Mouse (Mus musculus) liver, adult 2 months (tissue): ENCODE measurements around the gene Mansc1. TPM values are rescaled to one million over a fixed set of nuclear protein-coding genes. Genes with fewer than 3 reads are reported as not detected.

Experiments used
- DNase-seq: peaks from one replicate; pipeline ENCODE4 v3.0.0-alpha.2; 2011; ENCODE audit warnings: low read depth, low spot score; ENCODE audit errors: extremely low read depth
- H3K27ac ChIP-seq: fragments of 200-500 bp; replicated peaks from 2 replicates; pipeline ENCODE4 v1.5.1; 2012; ENCODE audit warnings: low read depth, mild to moderate bottlenecking, control low read depth, inconsistent platforms, low read length; ENCODE audit not compliant: insufficient read depth
- H3K27me3 ChIP-seq: fragments of 200-500 bp; 2 replicates; pipeline ENCODE4 v1.6.1; 2012; ENCODE audit warnings: mild to moderate bottlenecking, moderate library complexity, low read length, inconsistent platforms; ENCODE audit not compliant: control insufficient read depth, insufficient read depth
- H3K36me3 ChIP-seq: fragments of 200-500 bp; 2 replicates; pipeline ENCODE4 v1.6.1; 2012; ENCODE audit warnings: low read length, inconsistent platforms; ENCODE audit not compliant: control insufficient read depth, insufficient read depth
- H3K4me1 ChIP-seq: fragments of 200-500 bp; 2 replicates; pipeline ENCODE4 v1.6.1; 2011; ENCODE audit warnings: low read length; ENCODE audit not compliant: control insufficient read depth, insufficient read depth
- H3K4me3 ChIP-seq: fragments of 200-500 bp; 2 replicates; pipeline ENCODE4 v1.5.1; 2011; ENCODE audit warnings: low read depth, mild to moderate bottlenecking, control low read depth, low read length, moderate library complexity; ENCODE audit not compliant: insufficient read depth
- H3K79me2 ChIP-seq: fragments of 200-500 bp; 2 replicates; pipeline ENCODE4 v1.6.1; 2012; ENCODE audit warnings: inconsistent platforms, mild to moderate bottlenecking, low read length, moderate library complexity; ENCODE audit not compliant: control insufficient read depth, insufficient read depth
- H3K9ac ChIP-seq: fragments of 200-500 bp; 2 replicates; pipeline ENCODE4 v1.6.1; 2012; ENCODE audit warnings: low read depth, mild to moderate bottlenecking, control low read depth, inconsistent platforms, low read length
- CTCF ChIP-seq: fragments of 200-500 bp; IDR thresholded peaks from 2 replicates; pipeline ENCODE4 v1.5.1; 2011; ENCODE audit warnings: low read depth, low read length, control low read depth
- POLR2A ChIP-seq: fragments of 200-500 bp; IDR thresholded peaks from 2 replicates; pipeline ENCODE4 v1.6.1; 2011; ENCODE audit warnings: low read length, control low read depth; ENCODE audit not compliant: insufficient read depth; ENCODE audit errors: extremely low read depth
- WGBS: fragments of 180-500 bp; shearing (Covaris S2); methylation state at CpG from one replicate; pipeline ENCODE4 v1.1.7; 2018; 5-methylcytosine and 5-hydroxymethylcytosine counted together
- polyA plus RNA-seq: library from polyadenylated mRNA; depleted of rRNA; stranded (reverse); fragments of >200 nt; gene quantifications from 2 replicates; pipeline ENCODE4 v1.2.3, GENCODE M21; 2012
- total RNA-seq: library from RNA; depleted of rRNA; stranded (reverse); fragments of >200 nt; gene quantifications from 2 replicates; pipeline ENCODE4 v1.2.3, GENCODE M21; 2014

Mansc1 gene
- total and polyA plus RNA-seq, 2 experiments = 0.70 to 1.0 TPM

DNA sequence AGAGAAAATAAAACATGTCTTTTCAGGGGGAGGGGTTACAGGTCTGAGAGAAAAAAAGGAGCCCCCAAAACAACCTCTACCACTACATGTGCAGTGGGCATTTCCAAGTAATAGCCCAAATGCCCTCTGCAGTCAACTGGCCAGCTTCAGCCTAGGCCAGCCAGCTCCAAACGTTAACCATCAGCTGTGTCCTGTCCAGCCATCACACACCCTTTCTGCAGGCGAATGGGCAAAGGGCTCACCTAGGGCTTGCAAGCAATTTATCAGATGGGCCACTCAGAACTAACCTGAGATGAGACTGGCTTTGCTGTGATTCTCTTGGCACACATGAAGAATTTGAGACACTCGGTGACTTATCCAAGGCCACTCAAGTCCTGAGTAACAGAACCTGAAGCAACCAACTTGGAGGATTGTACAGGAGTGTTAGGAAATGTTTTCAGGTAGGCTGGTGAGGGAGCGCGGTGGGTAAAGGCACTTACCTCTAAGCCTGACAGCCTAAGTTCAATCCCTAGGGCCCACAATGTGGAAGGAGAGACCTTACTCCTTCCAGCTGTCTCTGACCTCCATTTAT, 64.2 kb downstream of the Mansc1 start:
- no peaks in the 10 kb centered on the region for H3K27me3 ChIP-seq
- peaks cover 16% of the 10 kb centered on the region; the same call in 1 of the 2 replicates for H3K79me2 ChIP-seq
- H3K4me1 ChIP-seq = peaks cover 7% of the 10 kb centered on the region
- DNase-seq = peak; percentile 60
- WGBS = 57% methylated on average over 5 of the region's 5 CpGs
- H3K9ac ChIP-seq = no peak overlapping the region
- no peak overlapping the region for H3K27ac ChIP-seq
- no peak overlapping the region for H3K4me3 ChIP-seq
- no peaks in the 10 kb centered on the region for H3K36me3 ChIP-seq
- TF ChIP-seq POLR2A (no peak), CTCF (no peak)

DNA sequence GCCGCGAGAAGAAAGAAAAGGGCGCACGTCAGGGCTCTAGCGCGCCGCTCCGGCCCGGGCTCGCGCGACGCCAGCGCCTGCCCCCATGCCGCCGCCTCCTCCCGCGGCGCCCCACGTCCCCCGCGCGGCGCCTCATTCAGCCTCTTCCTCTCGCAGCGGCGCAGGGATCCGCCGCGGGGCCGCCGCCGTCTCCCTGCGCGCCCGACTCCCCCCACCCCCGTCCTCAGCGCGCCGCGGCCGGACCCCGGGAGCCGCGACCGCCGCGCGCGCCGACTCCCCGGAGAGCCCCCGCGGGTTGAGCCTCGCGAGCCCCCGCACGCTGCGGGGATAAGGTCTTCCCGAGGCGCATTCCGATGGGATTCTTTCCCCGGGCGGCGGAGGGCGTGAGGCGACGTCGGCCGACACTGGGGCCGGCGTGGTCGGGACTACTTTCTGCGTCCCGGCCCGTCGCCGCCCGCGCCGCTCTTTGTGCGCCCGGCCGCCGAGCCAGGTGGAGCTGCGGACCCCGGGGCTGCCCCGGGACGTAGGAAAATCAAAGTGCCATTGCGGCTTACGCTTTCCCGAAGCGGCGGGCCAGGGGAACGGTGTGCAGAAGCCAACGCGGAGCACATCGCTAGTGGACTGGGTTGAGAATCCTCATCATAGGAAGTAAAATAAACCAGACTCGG, 65.3 kb downstream of the Mansc1 start, which contains the start of gene Lrp6:
Lrp6 (minus strand) TSS at position 148 of the 668 bp plus-strand sequence.
- peak; percentile 45 for DNase-seq
- Histone ChIP-seq H3K9ac (peak within 1 kb of the TSS; percentile 100), H3K79me2 (peaks cover 24% of the 10 kb centered on the region), H3K27me3 (no peaks in the 10 kb centered on the region), H3K36me3 (no peaks in the 10 kb centered on the region), H3K27ac (peak within 1 kb of the TSS; percentile 98), H3K4me3 (peak within 1 kb of the TSS; percentile 100), H3K4me1 (peaks cover 14% of the 10 kb centered on the region)
- TF ChIP-seq CTCF (no peak), POLR2A (peak; percentile 80)
- 1% methylated on average over 80 of the region's 99 CpGs for WGBS

DNA sequence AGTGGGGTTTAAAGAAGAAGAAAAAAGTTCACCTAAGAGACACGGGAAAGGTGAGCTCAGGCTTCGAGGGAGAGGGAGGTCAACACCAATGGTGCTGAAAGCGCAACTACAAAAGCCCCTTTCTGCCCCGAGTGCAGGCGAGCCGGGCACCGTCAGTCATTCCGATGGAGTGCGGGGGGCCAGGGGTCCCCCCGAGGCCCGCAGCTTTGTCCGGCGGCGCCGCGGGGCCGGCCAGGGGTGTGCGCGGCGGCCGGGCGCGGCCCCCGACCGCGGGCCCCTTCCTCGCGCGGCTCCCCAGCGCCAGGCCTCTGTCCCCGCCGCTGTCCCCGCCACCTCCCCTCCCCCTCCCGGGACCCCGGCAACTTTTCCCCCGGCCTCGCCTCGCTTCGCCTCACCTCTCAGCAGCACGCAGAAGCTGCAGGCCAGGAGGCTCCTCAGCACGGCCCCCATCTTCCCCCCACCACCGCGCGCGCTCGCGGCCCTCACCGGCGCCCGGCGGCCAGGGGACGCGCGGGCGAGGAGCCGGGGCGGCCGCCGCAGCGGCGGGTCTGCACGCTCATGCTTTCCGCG, 66.0 kb downstream of the Mansc1 start:
- H3K27me3 ChIP-seq = no peaks in the 10 kb centered on the region
- peak overlapping the region; percentile 100 for H3K4me3 ChIP-seq
- under 1% methylated on average over 63 of the region's 64 CpGs for WGBS
- peaks cover 19% of the 10 kb centered on the region for H3K4me1 ChIP-seq
- TF ChIP-seq CTCF (no peak), POLR2A (no peak)
- peak overlapping the region; percentile 100 for H3K9ac ChIP-seq
- no peaks in the 10 kb centered on the region for H3K36me3 ChIP-seq
- DNase-seq = no peak
- H3K27ac ChIP-seq = peak overlapping the region; percentile 95
- peaks cover 29% of the 10 kb centered on the region for H3K79me2 ChIP-seq

DNA sequence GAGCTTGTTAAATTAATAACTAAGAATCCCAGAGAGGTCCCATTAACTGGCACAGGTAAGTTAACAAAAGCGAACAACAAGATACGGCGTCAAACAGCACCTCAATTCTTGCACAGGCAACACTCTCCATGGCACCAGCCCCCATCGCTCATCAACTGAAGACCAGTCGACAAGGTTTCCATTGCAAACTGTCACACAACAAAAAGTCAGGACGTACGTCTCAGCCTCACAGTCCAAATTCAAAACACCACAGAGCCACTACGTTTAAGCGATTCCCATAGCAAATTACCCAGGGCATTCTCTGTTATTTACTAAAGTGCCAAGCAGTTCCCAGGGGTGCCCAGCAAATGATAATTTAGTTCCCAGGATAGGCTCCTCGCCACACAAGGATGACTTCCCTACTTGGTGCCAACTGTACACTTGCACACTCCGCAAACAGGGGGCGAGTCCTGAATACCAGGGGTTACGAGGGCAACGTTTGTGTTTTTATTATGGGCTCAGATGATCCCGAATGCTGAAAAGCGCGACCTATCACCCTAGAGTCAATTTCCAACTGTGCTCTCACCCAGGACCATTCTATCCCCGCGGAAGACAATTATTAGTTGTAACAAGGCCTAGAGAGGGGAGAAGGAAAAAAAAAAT, 66.6 kb downstream of the Mansc1 start:
- H3K27me3 ChIP-seq = no peaks in the 10 kb centered on the region
- TF ChIP-seq CTCF = no peak
- no peak for TF ChIP-seq POLR2A
- H3K4me1 ChIP-seq = peaks cover 22% of the 10 kb centered on the region
- DNase-seq = peak; percentile 82
- peak overlapping the region; percentile 100 for H3K9ac ChIP-seq
- under 1% methylated on average over 19 of the region's 19 CpGs for WGBS
- peak overlapping the region; percentile 100 for H3K4me3 ChIP-seq
- H3K36me3 ChIP-seq = no peaks in the 10 kb centered on the region
- peaks cover 32% of the 10 kb centered on the region for H3K79me2 ChIP-seq
- peak overlapping the region; percentile 95 for H3K27ac ChIP-seq

DNA sequence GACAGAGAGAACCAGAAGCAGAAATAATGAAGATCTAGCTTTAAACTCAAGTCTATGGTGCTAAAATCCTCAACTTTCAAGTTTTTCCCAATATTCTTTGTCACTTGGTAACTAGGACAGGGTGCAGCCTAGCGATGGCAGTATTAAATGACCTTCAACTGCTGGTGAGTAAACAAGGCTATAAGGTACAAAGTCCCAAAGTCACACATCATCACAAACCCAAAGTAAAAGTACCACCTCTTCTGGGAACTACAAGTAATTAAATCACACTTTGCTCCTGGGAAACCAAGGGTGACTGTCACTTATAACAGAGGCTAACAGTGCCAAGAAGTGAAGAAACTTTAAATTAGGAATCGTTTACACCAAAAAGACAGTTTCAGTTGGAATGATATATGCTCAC, 67.7 kb downstream of the Mansc1 start:
- DNase-seq = peak; percentile 97
- TF ChIP-seq POLR2A (no peak), CTCF (no peak)
- WGBS = 15% methylated on average over 2 of the region's 2 CpGs
- Histone ChIP-seq H3K9ac (no peak overlapping the region), H3K4me3 (peak overlapping the region; percentile 31; the same call in 1 of the 2 replicates), H3K4me1 (peaks cover 26% of the 10 kb centered on the region), H3K27ac (no peak overlapping the region; the same call in 1 of the 2 replicates), H3K36me3 (no peaks in the 10 kb centered on the region), H3K27me3 (no peaks in the 10 kb centered on the region), H3K79me2 (peaks cover 35% of the 10 kb centered on the region)
